Mouse (Mus musculus) C2C12 (cell line): Measurements from ENCODE around the gene Ackr3.
A peak's percentile ranks its signal among the peaks of the same experiment; 100 is the strongest.

Experiments
- CEBPB ChIP-seq: IDR thresholded peaks from one replicate; pipeline ENCODE4 v1.6.1; 2011; ENCODE audit warnings: low read depth, mild to moderate bottlenecking, control low read depth, moderate library complexity
- CTCF ChIP-seq: IDR thresholded peaks from one replicate; pipeline ENCODE4 v1.5.1; 2011; ENCODE audit not compliant: control insufficient read depth, insufficient read depth, insufficient read length
- FOSL1 ChIP-seq: IDR thresholded peaks from one replicate; pipeline ENCODE4 v1.8.0; 2011; ENCODE audit warnings: mild to moderate bottlenecking, low read length; ENCODE audit not compliant: poor library complexity, insufficient read depth, severe bottlenecking
- MAX ChIP-seq: IDR thresholded peaks from one replicate; pipeline ENCODE4 v1.6.1; 2011; ENCODE audit warnings: mild to moderate bottlenecking, control low read depth
- MYOD1 ChIP-seq: IDR thresholded peaks from one replicate; pipeline ENCODE4 v1.6.1; 2011; ENCODE audit warnings: low read depth; ENCODE audit not compliant: control insufficient read depth, insufficient read length
- MYOG ChIP-seq: IDR thresholded peaks from one replicate; pipeline ENCODE4 v1.6.1; 2011; ENCODE audit not compliant: control insufficient read depth, insufficient read length; ENCODE audit errors: extremely low read depth
- USF1 ChIP-seq: IDR thresholded peaks from one replicate; pipeline ENCODE4 v1.6.1; 2011; ENCODE audit warnings: low read depth, mild to moderate bottlenecking, control low read depth, moderate library complexity

GRCm38 (mm10) chr1:90203783-90204690 lies at the start of gene Ackr3:
- TF ChIP-seq USF1 (peak; percentile 70), MYOD1 (no peak), CTCF (peak; percentile 63), MAX (no peak), MYOG (no peak), CEBPB (peak; percentile 32), FOSL1 (no peak)
